Mouse (Mus musculus) liver, embryonic 15.5 days (tissue): ENCODE measurements around the gene Antxr1. TPM values are rescaled to one million over a fixed set of nuclear protein-coding genes. Genes with fewer than 3 reads are reported as not detected.
"Not testable (repeated sequence)": the region's sequence is repeated elsewhere in the genome, so short reads cannot be mapped to it uniquely, and the experiment has no call there.

ENCODE experiments used
- ATAC-seq: fragments of 200-750 bp; cut with Nextera tagmentation; 2 replicates; pipeline ENCODE4 v1.8.0; 2017; ENCODE audit warnings: moderate number of reproducible peaks, mild to moderate bottlenecking, moderate library complexity; ENCODE audit not compliant: insufficient read depth
- H3K27ac ChIP-seq: fragments of 300-500 bp; sonication (generic); replicated peaks from 2 replicates; pipeline ENCODE4 v1.5.1; 2015; ENCODE audit warnings: mild to moderate bottlenecking, inconsistent platforms
- H3K27me3 ChIP-seq: fragments of 300-500 bp; sonication (generic); 2 replicates; pipeline ENCODE4 v1.6.1; 2015; ENCODE audit warnings: mild to moderate bottlenecking, inconsistent platforms
- H3K36me3 ChIP-seq: fragments of 300-500 bp; sonication (generic); replicated peaks from 2 replicates; pipeline ENCODE4 v1.6.1; 2015; ENCODE audit warnings: moderate library complexity, mild to moderate bottlenecking, inconsistent platforms
- H3K4me1 ChIP-seq: fragments of 300-500 bp; sonication (generic); replicated peaks from 2 replicates; pipeline ENCODE4 v1.6.1; 2015; ENCODE audit warnings: inconsistent platforms
- H3K4me2 ChIP-seq: fragments of 300-500 bp; sonication (generic); 2 replicates; pipeline ENCODE4 v1.6.1; 2015; ENCODE audit warnings: moderate library complexity, mild to moderate bottlenecking, inconsistent platforms
- H3K4me3 ChIP-seq: fragments of 300-500 bp; sonication (generic); replicated peaks from 2 replicates; pipeline ENCODE4 v1.5.1; 2015; ENCODE audit warnings: mild to moderate bottlenecking, inconsistent platforms
- H3K9ac ChIP-seq: fragments of 300-500 bp; sonication (generic); 2 replicates; pipeline ENCODE4 v1.6.1; 2015; ENCODE audit warnings: moderate library complexity, mild to moderate bottlenecking, inconsistent platforms
- H3K9me3 ChIP-seq: fragments of 300-500 bp; sonication (generic); replicated peaks from 2 replicates; pipeline ENCODE4 v1.6.1; 2016; ENCODE audit warnings: inconsistent platforms
- WGBS: fragments of 180-500 bp; shearing (Covaris S2); methylation state at CpG from one replicate; pipeline ENCODE4 v1.1.7; 2015; ENCODE audit warnings: mixed read lengths; ENCODE audit not compliant: insufficient replicate concordance; 5-methylcytosine and 5-hydroxymethylcytosine counted together
- polyA plus RNA-seq: library from polyadenylated mRNA; unstranded; fragments of >200 nt; fragmentation: Nextera tagmentation; extraction: Ambion mirVana; gene quantifications from 2 replicates; pipeline ENCODE4 v1.2.1, GENCODE M21; 2015

Gene Antxr1
- polyA plus RNA-seq, 1 experiment from 2014 or later: 0.47 TPM

DNA sequence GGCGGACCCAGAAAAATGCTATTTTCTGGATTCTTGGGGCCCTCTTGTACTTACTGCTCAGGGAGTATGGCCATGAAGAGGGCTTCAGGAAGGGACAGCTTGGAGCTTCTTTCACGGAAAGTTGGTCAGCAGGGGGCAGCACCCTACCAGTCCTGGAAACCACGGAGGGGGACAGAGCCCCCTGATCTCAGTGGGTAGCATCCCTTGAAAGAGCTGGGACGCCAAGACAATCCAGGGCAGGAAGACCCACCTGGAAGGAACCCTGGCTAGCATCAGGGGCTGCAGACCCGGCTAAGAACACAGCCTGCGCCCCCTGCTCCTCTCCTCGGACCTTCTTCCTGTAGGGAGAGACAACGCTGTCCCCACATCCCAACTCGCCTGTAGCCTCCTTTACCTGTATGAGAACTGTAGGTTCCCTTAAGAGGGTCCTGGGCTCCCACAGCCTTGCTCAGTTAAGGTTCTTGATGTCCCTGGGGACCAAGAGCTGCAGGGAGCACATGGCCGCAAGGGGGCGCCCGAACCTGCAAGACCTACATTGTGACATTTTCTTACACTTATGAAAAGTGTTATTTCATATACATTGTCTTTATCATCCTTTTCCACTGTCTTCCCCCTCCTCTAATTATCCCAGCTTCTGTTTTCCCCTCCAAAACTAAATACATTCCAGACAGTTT, 234.2 kb downstream of the Antxr1 start:
- WGBS: 9% methylated on average over 12 of the region's 12 CpGs
- Histone ChIP-seq H3K27me3 (no peaks in the 10 kb centered on the region), H3K9ac (no peak overlapping the region), H3K4me1 (peaks cover 8% of the 10 kb centered on the region), H3K9me3 (no peaks in the 10 kb centered on the region), H3K4me3 (no peak overlapping the region), H3K36me3 (no peaks in the 10 kb centered on the region), H3K4me2 (peak overlapping the region; percentile 49), H3K27ac (no peak overlapping the region)
- peak; percentile 37; the same call in 1 of the 2 replicates for ATAC-seq

DNA sequence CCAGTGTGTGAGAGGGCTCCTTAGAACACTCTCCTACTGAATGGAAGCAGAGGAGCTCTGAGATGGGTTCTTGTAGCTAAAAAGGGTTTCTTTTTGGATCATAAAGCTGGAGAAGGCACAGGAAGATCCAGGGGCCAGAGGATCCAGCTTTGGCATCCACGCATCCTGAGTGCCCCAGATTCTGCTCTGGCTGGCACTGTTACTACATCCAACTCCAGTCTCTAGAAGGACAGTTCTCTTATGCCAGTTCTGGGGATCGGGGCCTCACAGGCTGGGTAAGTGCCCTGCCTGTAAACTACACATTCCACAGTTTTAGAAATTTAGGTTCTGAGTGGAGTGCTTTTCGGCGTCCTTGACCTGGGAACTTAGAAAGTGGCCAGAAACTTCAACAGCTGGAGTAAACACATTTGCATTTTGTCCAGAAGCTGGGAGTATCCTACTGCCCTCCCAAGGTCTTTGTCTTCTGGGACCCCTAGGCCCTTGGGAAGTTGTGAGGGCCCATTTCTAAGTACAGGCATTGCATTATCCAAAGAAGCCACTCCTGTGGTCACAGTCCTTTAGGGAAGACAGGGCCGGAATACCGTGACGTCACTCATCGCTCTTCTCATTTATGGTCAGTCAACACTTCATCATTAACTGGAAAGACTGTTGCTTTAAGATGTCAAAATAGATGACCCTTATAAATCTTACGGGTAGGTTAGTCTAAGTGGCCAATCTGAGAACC, 235.2 kb downstream of the Antxr1 start:
- Histone ChIP-seq H3K4me1 (peaks cover 8% of the 10 kb centered on the region), H3K27me3 (no peaks in the 10 kb centered on the region), H3K9ac (no peak overlapping the region), H3K36me3 (no peaks in the 10 kb centered on the region), H3K4me2 (no peak overlapping the region), H3K4me3 (no peak overlapping the region), H3K27ac (no peak overlapping the region), H3K9me3 (no peaks in the 10 kb centered on the region)
- ATAC-seq: no peak
- 81% methylated on average over 9 of the region's 9 CpGs for WGBS

DNA sequence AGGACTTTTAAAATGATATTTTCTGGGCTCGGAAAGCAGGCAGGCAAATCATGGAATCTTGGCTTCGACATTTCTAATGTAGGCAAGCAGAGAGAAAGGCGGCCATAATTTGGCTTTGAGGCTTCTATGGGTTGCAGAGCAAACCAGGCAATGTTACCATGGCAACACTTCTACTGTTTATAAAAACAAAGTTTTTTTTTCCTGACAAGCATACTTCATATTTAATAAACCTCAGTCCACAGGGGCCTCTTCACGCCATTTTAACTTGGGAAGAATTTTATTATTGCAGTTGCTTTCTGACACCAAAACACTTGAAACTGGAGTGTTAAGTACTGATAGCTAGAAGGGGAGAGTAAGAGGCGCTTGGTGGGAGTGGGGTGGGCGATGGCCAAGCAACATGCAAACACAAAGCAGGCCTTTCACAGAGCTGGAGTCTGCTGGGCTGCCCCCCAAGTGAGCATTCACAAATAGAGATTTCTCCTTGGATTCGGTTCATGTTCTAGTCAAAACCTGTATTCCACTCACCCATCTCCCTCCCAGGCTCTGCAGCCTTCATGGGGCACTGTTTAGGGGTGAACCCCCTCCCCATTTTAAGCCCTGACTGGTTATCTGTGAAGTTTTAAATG, 235.8 kb downstream of the Antxr1 start:
- no peak overlapping the region for H3K4me3 ChIP-seq
- H3K9me3 ChIP-seq: no peaks in the 10 kb centered on the region
- no peaks in the 10 kb centered on the region for H3K27me3 ChIP-seq
- no peak overlapping the region for H3K9ac ChIP-seq
- no peak for ATAC-seq
- WGBS: 61% methylated on average over 7 of the region's 7 CpGs
- H3K4me2 ChIP-seq: no peak overlapping the region
- peaks cover 8% of the 10 kb centered on the region for H3K4me1 ChIP-seq
- no peaks in the 10 kb centered on the region for H3K36me3 ChIP-seq
- no peak overlapping the region for H3K27ac ChIP-seq

DNA sequence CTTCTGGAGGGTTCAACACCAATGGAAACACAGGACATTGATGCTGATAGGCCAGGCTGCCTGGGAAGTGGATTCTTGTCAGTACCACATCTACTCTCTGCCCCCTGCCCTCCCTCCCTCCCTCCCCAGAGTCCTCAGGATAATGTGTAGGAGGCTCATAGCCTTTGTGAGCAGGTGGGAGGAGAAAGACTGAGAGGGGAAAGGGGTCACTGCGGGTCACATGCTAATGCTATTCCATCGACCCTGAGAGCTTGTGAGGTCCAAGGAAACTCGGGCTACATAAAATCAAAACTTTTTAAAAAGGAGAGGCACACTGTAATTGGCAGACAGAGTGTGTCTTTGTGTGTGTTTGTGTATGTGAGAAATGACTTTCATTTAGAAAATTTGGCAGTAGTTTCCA, 236.4 kb downstream of the Antxr1 start:
- Histone ChIP-seq H3K9ac (no peak overlapping the region), H3K36me3 (no peaks in the 10 kb centered on the region), H3K4me3 (no peak overlapping the region), H3K4me2 (no peak overlapping the region), H3K27ac (no peak overlapping the region), H3K27me3 (no peaks in the 10 kb centered on the region), H3K4me1 (peaks cover 8% of the 10 kb centered on the region), H3K9me3 (no peaks in the 10 kb centered on the region)
- ATAC-seq: no peak
- 55% methylated on average over 3 of the region's 3 CpGs for WGBS

DNA sequence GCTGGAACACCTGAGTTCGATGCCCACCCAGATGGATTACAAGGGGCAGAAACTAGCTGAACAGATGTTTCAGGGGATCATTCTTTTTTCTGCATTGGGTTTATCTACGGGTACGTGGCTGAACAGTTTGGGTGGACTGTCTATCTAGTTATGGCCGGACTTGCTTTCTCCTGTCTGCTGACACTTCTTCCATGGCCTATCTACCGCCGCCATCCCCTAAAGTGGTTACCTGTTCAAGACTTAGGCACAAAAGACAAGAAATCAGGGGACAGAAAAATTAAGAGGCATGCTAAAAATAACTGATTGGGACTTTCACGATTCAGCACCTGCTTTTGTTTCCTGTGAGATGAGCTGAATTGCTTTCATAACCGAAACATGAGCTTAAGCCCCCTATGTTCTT, 242.0 kb downstream of the Antxr1 start:
- not testable (repeated sequence) for H3K4me3 ChIP-seq, H3K9ac ChIP-seq, H3K4me2 ChIP-seq, H3K27ac ChIP-seq, H3K9me3 ChIP-seq, ATAC-seq, H3K27me3 ChIP-seq
- Histone ChIP-seq H3K36me3 (peaks cover 13% of the 10 kb centered on the region), H3K4me1 (peaks cover 15% of the 10 kb centered on the region)
- WGBS: 59% methylated on average over 8 of the region's 8 CpGs

DNA sequence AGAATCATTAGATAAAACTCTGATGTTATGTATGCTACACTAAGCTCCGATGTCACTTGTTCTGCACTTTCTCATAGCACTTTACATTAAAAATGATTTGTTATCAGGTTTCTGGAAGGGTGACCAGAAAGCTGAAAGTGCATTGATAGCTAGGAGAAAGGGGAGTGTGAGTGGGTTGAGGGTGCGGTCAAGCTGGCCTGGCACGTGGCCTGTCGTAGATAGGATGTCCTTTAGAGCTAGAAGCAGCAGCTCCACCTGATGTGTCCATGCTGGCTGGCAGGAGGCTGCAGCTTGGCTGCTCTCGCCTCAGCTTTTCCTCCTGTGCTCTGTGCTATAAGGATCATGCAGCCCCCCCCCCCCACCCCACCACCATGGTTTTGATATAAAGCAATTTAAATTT, 243.1 kb downstream of the Antxr1 start:
- peak; percentile 73 for ATAC-seq
- H3K9me3 ChIP-seq: no peaks in the 10 kb centered on the region
- H3K27ac ChIP-seq: no peak overlapping the region
- peak overlapping the region; percentile 8 for H3K4me2 ChIP-seq
- H3K9ac ChIP-seq: no peak overlapping the region
- H3K4me1 ChIP-seq: peaks cover 15% of the 10 kb centered on the region
- H3K36me3 ChIP-seq: peaks cover 19% of the 10 kb centered on the region
- no peak overlapping the region for H3K4me3 ChIP-seq
- H3K27me3 ChIP-seq: no peaks in the 10 kb centered on the region
- 46% methylated on average over 5 of the region's 5 CpGs for WGBS

DNA sequence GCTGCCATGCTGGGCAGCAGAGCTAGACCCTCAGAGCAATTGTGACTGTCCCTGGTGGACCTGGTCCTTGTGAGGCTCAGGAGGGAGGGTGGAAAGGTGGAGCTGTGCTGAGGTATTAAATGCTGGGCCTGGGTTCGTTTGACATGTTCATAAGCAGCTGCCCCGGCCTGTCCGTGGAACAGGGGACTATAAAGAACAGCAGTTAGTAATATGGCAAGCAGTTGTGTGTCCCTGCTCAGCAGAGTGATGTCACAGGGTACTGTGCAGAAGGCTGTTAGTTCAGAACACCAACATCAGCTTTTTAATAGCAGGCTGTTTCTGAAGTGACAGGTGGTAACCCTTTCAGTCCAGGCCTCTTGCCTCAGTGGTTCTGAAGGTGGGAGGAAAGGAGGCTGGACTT, 244.7 kb downstream of the Antxr1 start:
- H3K4me3 ChIP-seq: no peak overlapping the region
- H3K9ac ChIP-seq: no peak overlapping the region
- no peak overlapping the region for H3K4me2 ChIP-seq
- no peak for ATAC-seq
- H3K27me3 ChIP-seq: no peaks in the 10 kb centered on the region
- H3K9me3 ChIP-seq: no peaks in the 10 kb centered on the region
- 75% methylated on average over 3 of the region's 3 CpGs for WGBS
- H3K27ac ChIP-seq: no peak overlapping the region
- peaks cover 15% of the 10 kb centered on the region for H3K4me1 ChIP-seq
- H3K36me3 ChIP-seq: peaks cover 32% of the 10 kb centered on the region

DNA sequence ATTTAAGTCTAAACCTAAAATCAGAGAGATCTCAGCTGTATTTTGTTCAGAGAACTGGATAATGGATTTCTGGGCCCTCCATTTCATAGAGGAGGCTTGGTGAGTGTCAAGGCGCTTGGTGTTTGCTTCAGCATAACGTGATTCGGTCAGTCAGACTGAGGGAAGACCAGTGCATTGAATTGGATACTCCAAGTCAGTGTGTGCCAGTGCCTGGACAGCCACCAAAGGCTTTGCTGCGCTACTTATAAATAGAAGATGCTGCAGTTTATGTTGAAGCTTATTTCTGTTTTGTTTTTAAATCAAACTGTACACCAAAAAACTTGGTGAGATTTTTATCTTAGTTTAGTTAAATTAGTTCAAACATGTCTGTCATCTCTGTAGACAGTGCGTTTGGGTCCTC, 247.3 kb downstream of the Antxr1 start:
- no peak for ATAC-seq
- 72% methylated on average over 5 of the region's 5 CpGs for WGBS
- peaks cover 52% of the 10 kb centered on the region for H3K36me3 ChIP-seq
- H3K4me2 ChIP-seq: no peak overlapping the region
- no peaks in the 10 kb centered on the region for H3K27me3 ChIP-seq
- H3K27ac ChIP-seq: no peak overlapping the region
- no peak overlapping the region for H3K4me3 ChIP-seq
- peaks cover 31% of the 10 kb centered on the region for H3K4me1 ChIP-seq
- no peaks in the 10 kb centered on the region for H3K9me3 ChIP-seq
- H3K9ac ChIP-seq: no peak overlapping the region

DNA sequence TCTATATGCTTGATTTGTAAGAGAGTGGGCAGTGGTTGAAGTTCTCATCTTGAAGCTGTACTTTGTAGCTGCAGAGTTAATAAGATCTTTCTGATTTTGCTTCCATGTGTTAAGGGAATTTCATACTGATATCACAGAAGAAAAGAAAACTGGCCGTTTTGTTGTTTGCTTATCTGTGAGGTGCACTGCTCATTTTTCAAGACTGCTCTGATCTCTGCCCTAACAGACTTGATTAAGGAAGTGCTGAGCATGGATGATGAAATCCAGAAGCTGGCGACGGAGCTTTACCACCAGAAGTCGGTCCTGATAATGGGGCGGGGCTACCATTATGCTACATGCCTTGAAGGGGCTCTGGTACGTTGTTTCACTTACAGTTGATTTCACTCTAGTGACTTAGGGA, 250.6 kb downstream of the Antxr1 start:
- ATAC-seq: peak; percentile 58
- no peak overlapping the region for H3K4me2 ChIP-seq
- H3K36me3 ChIP-seq: peaks cover 69% of the 10 kb centered on the region
- WGBS: 22% methylated on average over 6 of the region's 6 CpGs
- no peaks in the 10 kb centered on the region for H3K27me3 ChIP-seq
- H3K4me3 ChIP-seq: no peak overlapping the region
- H3K27ac ChIP-seq: no peak overlapping the region
- no peak overlapping the region for H3K9ac ChIP-seq
- no peaks in the 10 kb centered on the region for H3K9me3 ChIP-seq
- H3K4me1 ChIP-seq: peaks cover 17% of the 10 kb centered on the region
